Mouse (Mus musculus) thymus, postnatal 25 days (tissue): Measurements from ENCODE around the gene Adipor2.
"Not testable (repeated sequence)": the region's sequence is repeated elsewhere in the genome, so short reads cannot be mapped to it uniquely, and the experiment has no call there.

ENCODE experiments used
- DNase-seq: peaks from one replicate; pipeline ENCODE4 v3.0.0; 2022

Gene Adipor2

GRCm38 (mm10) chr6:119417354-119417753 lies at the start of gene Adipor2:
Adipor2 (minus strand) TSS chr6:119417704.
- DNase-seq, result peak; percentile 12

DNA sequence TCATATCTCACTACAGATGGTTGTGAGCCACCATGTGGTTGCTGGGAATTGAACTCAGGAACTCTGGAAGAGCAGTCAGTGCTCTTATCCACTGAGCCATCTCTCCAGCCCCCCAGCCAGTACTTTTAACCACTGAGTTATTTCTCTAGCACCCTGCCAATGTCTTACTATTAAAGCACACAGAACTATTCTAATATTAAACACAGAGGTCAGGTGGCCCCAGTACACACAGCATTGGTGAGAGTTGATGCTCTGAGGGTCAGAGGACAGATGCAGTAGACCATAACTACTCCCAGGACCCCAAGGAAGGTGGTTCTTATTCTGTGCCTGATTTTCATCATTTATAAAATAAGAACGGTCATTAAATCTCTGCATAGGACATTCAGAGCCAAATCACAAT lies 48.7 kb upstream of the Adipor2 start:
- DNase-seq, result no peak

GRCm38 (mm10) chr6:119460391-119460790 lies 42.9 kb upstream of the Adipor2 start:
- no peak for DNase-seq

DNA sequence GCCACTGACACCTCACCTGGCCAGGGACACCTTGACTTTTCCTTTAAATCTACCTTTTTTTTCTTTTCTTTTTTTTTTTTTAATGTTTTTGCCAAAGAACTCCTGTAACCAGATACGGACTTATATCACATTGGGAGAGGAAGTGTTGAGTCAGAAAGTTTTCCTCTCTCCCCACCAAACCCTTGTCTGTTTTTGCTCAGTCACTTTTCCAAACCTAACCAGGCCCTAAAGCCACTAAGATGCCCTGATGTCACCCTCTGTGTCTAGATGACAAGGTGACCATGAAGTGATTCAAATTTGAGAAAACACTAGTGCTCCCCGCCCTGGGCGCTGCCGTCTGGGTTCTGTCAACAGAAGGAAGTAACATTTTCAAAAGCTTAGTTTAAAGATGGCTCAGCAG lies 41.5 kb upstream of the Adipor2 start:
- no peak for DNase-seq

GRCm38 (mm10) chr6:119458166-119458565 lies 40.7 kb upstream of the Adipor2 start:
- DNase-seq, result no peak

DNA sequence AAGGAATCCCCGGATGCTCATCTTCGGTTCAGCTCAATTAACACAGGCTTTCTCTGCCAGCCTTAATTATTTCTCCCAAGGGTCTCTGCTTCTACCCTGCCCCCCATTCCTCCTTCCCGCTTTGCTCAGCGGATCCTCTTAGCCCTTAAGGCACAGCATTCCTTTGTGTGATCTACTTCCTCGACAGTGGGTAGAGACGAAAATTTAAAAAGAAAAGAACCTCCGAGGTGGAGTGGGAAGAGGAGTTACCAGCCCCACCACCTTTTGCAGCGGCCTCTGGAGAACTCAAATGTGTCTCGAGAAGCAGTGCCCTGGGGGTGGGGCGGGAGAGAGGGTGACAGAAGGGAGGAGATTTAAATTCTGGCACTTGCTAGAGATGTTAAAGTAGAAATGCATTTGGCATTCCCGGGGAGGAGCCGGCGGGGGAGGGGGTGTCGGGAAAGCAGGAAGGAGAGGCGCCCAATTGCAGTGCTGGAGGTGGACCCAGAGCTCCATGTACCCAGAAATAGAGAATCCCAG lies 34.5 kb upstream of the Adipor2 start:
- no peak for DNase-seq

- peak; percentile 13 for DNase-seq
Observed at GRCm38 (mm10) chr6:119450965-119451943, 33.8 kb upstream of the Adipor2 start.

- DNase-seq, result peak; percentile 57
Observed at GRCm38 (mm10) chr6:119449060-119449499, 31.6 kb upstream of the Adipor2 start.

DNA sequence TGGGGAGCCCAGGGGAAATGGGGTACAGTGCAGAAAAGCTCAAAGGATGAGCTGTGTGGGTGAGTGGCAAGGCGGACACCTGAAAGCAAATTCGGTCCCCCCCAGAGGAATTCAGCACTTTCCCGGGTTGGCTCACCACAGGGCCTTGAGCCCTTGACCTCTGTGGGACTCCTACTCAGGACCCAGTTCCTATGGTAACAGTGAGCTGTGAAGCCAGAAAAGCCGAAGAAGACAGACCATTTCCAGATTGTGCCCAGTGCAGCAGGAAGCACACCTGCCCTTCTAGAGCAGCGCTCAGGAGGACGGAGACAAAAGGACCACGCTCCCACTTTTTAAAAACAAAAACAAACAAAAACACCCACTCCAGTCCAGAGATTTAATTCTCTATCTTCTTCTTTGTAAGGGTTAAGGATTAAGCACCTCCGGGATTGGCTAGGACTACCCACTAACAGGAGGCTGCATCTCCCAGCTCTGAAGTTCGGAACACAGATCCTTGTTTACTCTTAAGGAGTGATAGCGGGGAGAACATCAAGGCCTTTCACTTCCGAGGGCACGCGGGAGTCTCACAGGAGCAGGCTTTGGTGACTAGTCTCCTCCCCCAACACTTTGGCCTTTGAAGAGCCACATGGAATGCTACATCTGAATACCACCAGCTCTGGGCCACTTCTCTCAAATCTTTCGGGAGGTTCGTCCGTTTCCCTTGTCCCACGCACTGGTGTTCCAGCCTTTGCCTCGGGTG lies 31.0 kb upstream of the Adipor2 start:
- no peak for DNase-seq

GRCm38 (mm10) chr6:119445671-119446607 lies 28.4 kb upstream of the Adipor2 start:
- no peak for DNase-seq

- peak; percentile 81 for DNase-seq
Observed at GRCm38 (mm10) chr6:119443742-119444645, 26.5 kb upstream of the Adipor2 start.

DNA sequence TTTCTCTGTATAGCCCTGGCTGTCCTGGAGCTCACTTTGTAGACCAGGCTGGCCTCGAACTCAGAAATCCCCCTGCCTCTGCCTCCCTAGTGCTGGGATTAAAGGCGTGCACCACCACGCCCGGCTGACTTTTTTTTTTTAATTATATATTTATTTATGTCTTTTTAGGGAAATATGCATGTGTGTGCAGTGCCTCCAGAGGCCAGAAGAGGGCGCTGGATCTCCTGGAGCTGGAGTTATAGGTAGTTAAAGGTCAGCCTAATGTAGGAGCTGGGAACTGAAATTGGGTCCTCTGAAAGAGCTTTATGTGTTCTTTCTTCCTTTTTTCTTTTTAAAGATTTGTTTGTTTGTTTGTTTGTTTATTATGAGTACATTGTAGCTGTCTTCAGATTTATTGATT lies 25.2 kb upstream of the Adipor2 start:
- not testable (repeated sequence) for DNase-seq

DNA sequence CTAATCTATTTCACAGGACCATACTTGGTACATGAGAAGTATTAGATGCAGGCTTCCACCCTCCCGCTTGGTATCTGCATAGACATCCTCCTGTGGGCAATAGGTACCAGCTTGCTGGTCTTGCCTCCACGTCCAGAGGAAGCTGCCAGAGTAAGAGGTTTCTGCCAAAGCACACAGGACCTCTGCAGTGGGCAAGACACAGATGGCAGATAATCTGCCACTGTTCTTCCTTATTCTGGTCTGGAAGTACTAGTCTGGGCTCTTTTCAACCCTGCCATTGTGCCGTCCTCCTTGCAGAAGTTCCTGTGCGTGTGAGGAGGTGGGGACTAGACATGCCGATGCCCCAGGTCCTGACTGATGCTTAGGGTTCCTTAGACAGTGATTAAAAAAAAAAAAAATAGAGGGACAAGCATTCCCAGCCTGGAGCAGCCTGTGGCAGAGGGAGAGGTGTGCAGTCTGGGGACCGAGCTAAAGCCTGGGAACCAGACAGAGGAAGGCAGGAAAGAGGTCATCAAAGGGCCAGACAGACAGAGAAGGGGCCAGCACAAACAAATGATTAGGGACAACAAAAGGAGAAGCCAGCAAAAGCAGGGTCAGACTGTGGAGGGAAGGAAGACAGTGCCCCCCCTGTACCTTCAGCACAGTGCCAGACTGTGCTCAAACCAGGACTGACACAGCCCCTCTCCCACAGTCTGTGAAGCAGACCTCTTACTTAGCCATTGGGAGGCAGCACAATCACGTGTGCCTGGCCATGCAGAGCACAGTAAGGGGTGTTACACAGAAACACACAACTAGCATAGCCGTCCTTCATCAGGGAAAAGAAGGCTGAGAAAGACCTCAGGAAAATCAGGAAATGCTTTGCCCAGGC lies 20.6 kb upstream of the Adipor2 start:
- no peak for DNase-seq

GRCm38 (mm10) chr6:119434394-119434793 lies 16.9 kb upstream of the Adipor2 start:
- no peak for DNase-seq

DNA sequence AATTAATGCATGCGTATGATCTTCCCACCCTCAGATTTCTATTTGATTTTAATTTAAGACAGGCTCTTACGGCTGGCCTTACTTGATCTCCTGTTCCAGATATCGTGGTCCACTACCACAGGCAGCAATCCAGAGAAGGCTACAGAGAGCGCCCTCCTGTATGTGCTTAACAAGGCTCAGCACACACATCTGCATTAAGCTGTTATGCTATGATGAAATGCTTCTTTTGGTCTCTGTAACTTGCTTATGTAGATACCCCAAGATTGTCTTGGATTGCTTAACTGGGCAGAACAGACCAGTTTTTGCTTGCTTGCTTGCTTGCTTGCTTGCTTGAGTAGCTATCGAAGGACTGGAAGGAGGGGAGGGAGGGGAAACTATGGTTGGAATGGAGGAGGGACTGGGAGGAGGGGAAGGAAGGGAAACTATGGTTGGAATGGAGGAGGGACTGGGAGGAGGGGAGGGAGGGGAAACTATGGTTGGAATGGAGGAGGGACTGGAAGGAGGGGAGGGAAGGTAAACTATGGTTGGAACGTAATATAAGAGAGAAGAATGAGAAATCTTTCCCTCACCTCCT lies 14.3 kb upstream of the Adipor2 start:
- no peak for DNase-seq

DNA sequence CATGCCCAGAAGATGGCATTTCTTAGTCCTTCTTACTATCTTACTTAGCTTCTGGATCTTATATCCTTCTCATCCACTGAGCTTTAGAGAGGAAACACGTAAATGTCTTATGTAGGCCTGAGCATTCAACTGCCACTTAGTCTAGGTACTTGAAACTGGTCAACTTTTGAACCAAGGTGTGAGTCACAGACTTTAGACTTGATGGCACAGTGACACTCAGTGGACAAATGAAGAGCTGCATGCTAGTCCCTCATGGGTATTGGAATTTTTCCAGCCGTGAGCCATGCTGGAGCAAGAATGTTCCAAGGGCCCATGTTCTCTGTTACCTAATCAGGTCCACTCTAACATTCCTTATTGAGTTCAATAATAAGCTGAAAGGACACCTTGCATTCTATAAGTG lies 13.0 kb upstream of the Adipor2 start:
- peak; percentile 48 for DNase-seq

GRCm38 (mm10) chr6:119429311-119429710 lies 11.8 kb upstream of the Adipor2 start:
- no peak for DNase-seq

- peak; percentile 57 for DNase-seq
Observed at GRCm38 (mm10) chr6:119428611-119429010, 11.1 kb upstream of the Adipor2 start.

DNA sequence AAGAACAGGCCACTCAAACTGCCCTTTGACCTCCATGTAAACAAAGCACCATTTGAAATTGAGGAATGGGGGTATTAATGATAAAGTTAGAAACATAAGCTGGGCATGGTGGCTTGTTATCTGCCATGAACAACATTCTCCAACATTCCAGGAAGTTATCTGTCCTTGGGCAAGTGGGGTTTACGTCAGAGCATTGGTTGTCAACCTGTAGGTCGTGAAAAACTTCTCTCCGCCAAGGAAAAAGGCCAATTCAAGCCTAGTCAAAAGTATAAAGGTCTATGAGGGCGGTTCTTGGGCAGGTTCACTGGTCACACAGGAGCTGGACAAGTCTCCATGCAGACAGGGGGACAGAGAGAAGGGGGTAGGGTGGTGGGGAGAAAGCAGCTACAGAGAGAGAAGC lies 3.5 kb upstream of the Adipor2 start:
- no peak for DNase-seq

GRCm38 (mm10) chr6:119420357-119420756 lies 2.9 kb upstream of the Adipor2 start:
- DNase-seq, result no peak
